14 mouse cellular contexts compared by ENCODE assay signal in genomic region chr10:93130456-93130940, GRCm38 (mm10). TPM values are rescaled to one million over a fixed set of nuclear protein-coding genes. Genes with fewer than 3 reads are reported as not detected.
DNase-seq lines count a peak whose midpoint lies in the region; ATAC-seq lines count a peak whose summit lies in the region.
"Had no signal": no experiment of that assay in that cellular context is flagged by ENCODE, and none has a peak within 500 bp of the region (broad histone marks: within the 10 kb centered on the region; RNA-seq: fewer than 3 reads in every experiment).

No protein-coding gene starts in this region.

- no peaks in the 10 kb centered on the region for H3K36me3 ChIP-seq in heart, embryonic 11.5 days (ENCODE audit: control insufficient read depth, insufficient read depth, low read length)
- H3K36me3 ChIP-seq: embryonic facial prominence, embryonic 13.5 days had no signal

- 68% methylated on average over 10 of the region's 10 CpGs for WGBS in heart, embryonic 11.5 days (ENCODE audit: insufficient replicate concordance)

- H3K9ac ChIP-seq in heart, embryonic 11.5 days (ENCODE audit: low read depth, low read length), result no peak overlapping the region
- H3K9ac ChIP-seq: embryonic facial prominence, embryonic 13.5 days; lung, embryonic 14.5 days had no signal

- DNase-seq in heart, adult 9 months (ENCODE audit: low spot score in 2 of 2), result peak; percentile 51 to 65
- DNase-seq in retina, postnatal 1 day, result peak; percentile 12
- DNase-seq in retina, embryonic 14.5 days (ENCODE audit: low spot score), result no peak
- peak; percentile 65 for DNase-seq in telencephalon, adult 2 months (ENCODE audit: low read depth, low spot score)
- DNase-seq in lung, postnatal 10 days, result no peak
- no peak for DNase-seq in embryo, embryonic 10 days (ENCODE audit: low spot score)
- DNase-seq: cerebellum, adult 9-11 months; gastrocnemius, postnatal 14 days; kidney, adult 18-20 months; lung, embryonic 14.5 days; thymus, postnatal 4 days had no signal

- H3K4me1 ChIP-seq in heart, embryonic 11.5 days (ENCODE audit: control insufficient read depth, insufficient read depth, low read length), result no peaks in the 10 kb centered on the region
- H3K4me1 ChIP-seq: embryonic facial prominence, embryonic 13.5 days had no signal

- no peak overlapping the region for H3K4me2 ChIP-seq in heart, embryonic 11.5 days
- H3K4me2 ChIP-seq: embryonic facial prominence, embryonic 13.5 days; lung, embryonic 14.5 days had no signal

- no peak overlapping the region for H3K4me3 ChIP-seq in heart, embryonic 11.5 days (ENCODE audit: low read depth, low read length)
- H3K4me3 ChIP-seq: embryonic facial prominence, embryonic 13.5 days had no signal

- no peaks in the 10 kb centered on the region for H3K27me3 ChIP-seq in heart, embryonic 11.5 days (ENCODE audit: control insufficient read depth, insufficient read depth, low read length)
- H3K27me3 ChIP-seq: embryonic facial prominence, embryonic 13.5 days had no signal

- no peak overlapping the region for H3K27ac ChIP-seq in heart, embryonic 11.5 days (ENCODE audit: low read depth, low read length)
- H3K27ac ChIP-seq: embryonic facial prominence, embryonic 13.5 days had no signal

- H3K9me3 ChIP-seq in heart, embryonic 11.5 days (replicated peaks; ENCODE audit: control insufficient read depth, low read length), result no peaks in the 10 kb centered on the region
- H3K9me3 ChIP-seq: embryonic facial prominence, embryonic 13.5 days had no signal

- no peak for ATAC-seq in heart, embryonic 11.5 days (replicated peaks; ENCODE audit: insufficient number of reproducible peaks, low FRiP score, low TSS enrichment)
- 0 out of 2 replicates have a peak, but pooled peaks have one; percentile 55 for ATAC-seq in megakaryocyte progenitor cell, adult 5-6 weeks (replicated peaks; ENCODE audit: poor library complexity)

RNA-seq across cellular contexts. Expression of gene Cdk17, which starts 30.2 kb away (rescaled TPM):
- polyA plus RNA-seq in heart, embryonic 11.5 days (2014; fragmentation: Nextera tagmentation; extraction: Ambion mirVana), result 20.9 and 21.0 TPM in 2 replicates
- total RNA-seq in megakaryocyte progenitor cell, adult 5-6 weeks (2015), result 36.8 and 43.6 TPM in 2 replicates
- total RNA-seq in megakaryocyte progenitor cell, adult 5-6 weeks (2017), result 37.6 and 44.9 TPM in 2 replicates

RNA-seq across cellular contexts. Expression of gene Cfap54, which starts 49.1 kb away (rescaled TPM):
- polyA plus RNA-seq in heart, embryonic 11.5 days (2014; fragmentation: Nextera tagmentation; extraction: Ambion mirVana), result 0.07 and 0.37 TPM in 2 replicates
- 1.1 and 1.5 TPM in 2 replicates for total RNA-seq in megakaryocyte progenitor cell, adult 5-6 weeks (2015)
- 0.44 and 2.1 TPM in 2 replicates for total RNA-seq in megakaryocyte progenitor cell, adult 5-6 weeks (2017)

Comparison
In these comparisons a context has a peak if more than half of its experiments do, and no peak if none do; other contexts are left out.
1. DNase-seq: peak in heart, adult 9 months (2 of 2), retina, postnatal 1 day (single experiment) and telencephalon, adult 2 months (single experiment); none in retina, embryonic 14.5 days (single experiment), lung, postnatal 10 days (single experiment) and embryo, embryonic 10 days (single experiment).